Mouse (Mus musculus) ES-E14 (cell line): ENCODE measurements around the gene Wdfy4.

ENCODE experiments used
- CHD2 ChIP-seq: IDR thresholded peaks from 2 replicates; pipeline ENCODE4 v1.6.1; 2014; ENCODE audit warnings: mild to moderate bottlenecking, low read depth, low read length, inconsistent platforms
- MAFK ChIP-seq: IDR thresholded peaks from 2 replicates; pipeline ENCODE4 v1.6.1; 2014; ENCODE audit warnings: mild to moderate bottlenecking, low read depth, low read length, inconsistent platforms; ENCODE audit not compliant: insufficient read depth
- ZC3H11A ChIP-seq: IDR thresholded peaks from 2 replicates; pipeline ENCODE4 v1.6.1; 2012; ENCODE audit warnings: low read depth, mild to moderate bottlenecking, inconsistent platforms, low read length, borderline replicate concordance
- ZNF384 ChIP-seq: IDR thresholded peaks from 2 replicates; pipeline ENCODE4 v1.6.1; 2012; ENCODE audit warnings: low read depth, low read length, inconsistent platforms

- TF ChIP-seq CHD2 (no peak), ZNF384 (no peak), MAFK (peak; percentile 88), ZC3H11A (no peak)
Measured at GRCm38 (mm10) chr14:32970700-32971099, 214.6 kb downstream of the Wdfy4 start.
